Mouse (Mus musculus): ENCODE results near the gene Bsn. TPM values are rescaled to one million over a fixed set of nuclear protein-coding genes. Genes with fewer than 3 reads are reported as not detected.

Gene Bsn
- total RNA-seq, 4 experiments from 2014 or later, result 208 to 264 (median 232) TPM

- no peak for DNase-seq (ENCODE audit: low spot score in 2 of 2)
These were observed 94.1 kb downstream of the Bsn start for GRCm38 (mm10) chr9:108095949-108096712.

- DNase-seq (ENCODE audit: low spot score in 2 of 2), result no peak
These were observed 94.7 kb downstream of the Bsn start for GRCm38 (mm10) chr9:108095518-108095917.

GRCm38 (mm10) chr9:108094998-108095411 is 95.2 kb downstream of the Bsn start:
- DNase-seq (ENCODE audit: low spot score in 2 of 2), result no peak

GRCm38 (mm10) chr9:108094184-108094941 is 95.8 kb downstream of the Bsn start, which contains the start of gene Apeh:
Gene Apeh (minus strand): TSS chr9:108094606.
- peak; percentile 73 to 88 for DNase-seq (ENCODE audit: low spot score in 2 of 2)

GRCm38 (mm10) chr9:108093586-108093985 is 96.6 kb downstream of the Bsn start:
- DNase-seq (ENCODE audit: low spot score in 2 of 2), result no peak

- DNase-seq (ENCODE audit: low spot score in 2 of 2), result no peak
These were observed 99.5 kb downstream of the Bsn start for GRCm38 (mm10) chr9:108090611-108091120.

GRCm38 (mm10) chr9:108085261-108085660 is 104.9 kb downstream of the Bsn start:
- DNase-seq (ENCODE audit: low spot score in 2 of 2), result no peak

GRCm38 (mm10) chr9:108083561-108083960 is 106.6 kb downstream of the Bsn start:
- DNase-seq (ENCODE audit: low spot score in 2 of 2), result no peak

GRCm38 (mm10) chr9:108082988-108083431 is 107.2 kb downstream of the Bsn start, which contains the start of gene Rnf123:
Gene Rnf123 (minus strand): TSS chr9:108083346.
- no peak for DNase-seq (ENCODE audit: low spot score in 2 of 2)

GRCm38 (mm10) chr9:108082549-108082948 is 107.6 kb downstream of the Bsn start:
- DNase-seq (ENCODE audit: low spot score in 2 of 2), result no peak

GRCm38 (mm10) chr9:108080168-108080567 is 110.0 kb downstream of the Bsn start, which contains the start of gene Mst1:
Gene Mst1 (plus strand): TSS chr9:108080436.
- DNase-seq (ENCODE audit: low spot score in 2 of 2), result no peak

GRCm38 (mm10) chr9:108073141-108073930 is 116.8 kb downstream of the Bsn start:
- no peak for DNase-seq (ENCODE audit: low spot score in 2 of 2)

- no peak for DNase-seq (ENCODE audit: low spot score in 2 of 2)
These were observed 117.7 kb downstream of the Bsn start for GRCm38 (mm10) chr9:108072481-108072924.

GRCm38 (mm10) chr9:108071801-108072200 is 118.4 kb downstream of the Bsn start:
- DNase-seq (ENCODE audit: low spot score in 2 of 2), result no peak

- DNase-seq (ENCODE audit: low spot score in 2 of 2), result no peak
These were observed 120.7 kb downstream of the Bsn start for GRCm38 (mm10) chr9:108069529-108069928.

- DNase-seq (ENCODE audit: low spot score in 2 of 2), result no peak
These were observed 121.2 kb downstream of the Bsn start for GRCm38 (mm10) chr9:108069007-108069406.

GRCm38 (mm10) chr9:108067900-108068299 is 122.3 kb downstream of the Bsn start:
- peak in 1 of 2 experiments; percentile 68 for DNase-seq (ENCODE audit: low spot score in 2 of 2)

GRCm38 (mm10) chr9:108067199-108067598 is 123.0 kb downstream of the Bsn start:
- no peak for DNase-seq (ENCODE audit: low spot score in 2 of 2)

GRCm38 (mm10) chr9:108065491-108066011 is 124.6 kb downstream of the Bsn start:
- DNase-seq (ENCODE audit: low spot score in 2 of 2), result no peak

- DNase-seq (ENCODE audit: low spot score in 2 of 2), result no peak
These were observed 126.8 kb downstream of the Bsn start for GRCm38 (mm10) chr9:108063361-108063760.

GRCm38 (mm10) chr9:108062142-108062541 is 128.0 kb downstream of the Bsn start:
- DNase-seq (ENCODE audit: low spot score in 2 of 2), result no peak

Measured in left cerebral cortex, adult 8-10 months (tissue).